Mouse (Mus musculus): ENCODE results near the gene B230307C23Rik.
"Not testable (repeated sequence)": the region's sequence is repeated elsewhere in the genome, so short reads cannot be mapped to it uniquely, and the experiment has no call there.

- TF ChIP-seq POLR2A (IDR thresholded peaks at IDR 0.05; ENCODE audit: low read depth, low read length); CTCF (IDR thresholded peaks at IDR 0.05; ENCODE audit: extremely low read depth, insufficient read length, insufficient replicate concordance, low read depth, low read length): not testable (repeated sequence)
Measured at GRCm38 (mm10) chr16:98034971-98035370, 37.9 kb downstream of the B230307C23Rik start.

Data from small intestine, adult 2 months (tissue).